Mouse (Mus musculus) retina, embryonic 14.5 days (tissue): Measurements from ENCODE around the gene Was.
"Not testable (repeated sequence)": the region's sequence is repeated elsewhere in the genome, so short reads cannot be mapped to it uniquely, and the experiment has no call there.

Experiments used
- DNase-seq: peaks from one replicate; pipeline ENCODE4 v3.0.0-alpha.2; 2015; ENCODE audit warnings: low spot score

Gene Was

GRCm38 (mm10) chrX:8090346-8090953 lies at the start of gene Was:
Was (minus strand) TSS chrX:8090498.
- DNase-seq, result no peak

- no peak for DNase-seq
Measured at GRCm38 (mm10) chrX:8139480-8139879, 49.2 kb upstream of the Was start.

- DNase-seq, result no peak
Measured at GRCm38 (mm10) chrX:8135886-8136285, 45.6 kb upstream of the Was start.

GRCm38 (mm10) chrX:8132017-8132976 lies 42.0 kb upstream of the Was start, which contains the start of gene Wdr13:
Wdr13 (minus strand) TSS chrX:8132892.
- peak; percentile 89 for DNase-seq

GRCm38 (mm10) chrX:8131393-8131792 lies 41.1 kb upstream of the Was start:
- no peak for DNase-seq

- DNase-seq, result no peak
Measured at GRCm38 (mm10) chrX:8125235-8125634, 34.9 kb upstream of the Was start.

- no peak for DNase-seq
Measured at GRCm38 (mm10) chrX:8123821-8124470, 33.6 kb upstream of the Was start.

GRCm38 (mm10) chrX:8117264-8117663 lies 27.0 kb upstream of the Was start:
- DNase-seq, result no peak

GRCm38 (mm10) chrX:8115275-8115674 lies 25.0 kb upstream of the Was start:
- no peak for DNase-seq

GRCm38 (mm10) chrX:8105019-8105418 lies 14.7 kb upstream of the Was start:
- no peak for DNase-seq

- no peak for DNase-seq
Measured at GRCm38 (mm10) chrX:8102213-8102668, 11.9 kb upstream of the Was start.

- DNase-seq, result peak; percentile 85
Measured at GRCm38 (mm10) chrX:8101017-8101416, 10.7 kb upstream of the Was start.

GRCm38 (mm10) chrX:8099435-8099834 lies 9.1 kb upstream of the Was start:
- DNase-seq, result no peak

- DNase-seq, result peak; percentile 95
Measured at GRCm38 (mm10) chrX:8096787-8097242, 6.5 kb upstream of the Was start.

- not testable (repeated sequence) for DNase-seq
Measured at GRCm38 (mm10) chrX:8096068-8096786, 5.9 kb upstream of the Was start.

- no peak for DNase-seq
Measured at GRCm38 (mm10) chrX:8095546-8095945, 5.2 kb upstream of the Was start.

GRCm38 (mm10) chrX:8090954-8091347 lies 653 bp upstream of the Was start:
- not testable (repeated sequence) for DNase-seq

GRCm38 (mm10) chrX:8089746-8090145 lies 552 bp downstream of the Was start:
- DNase-seq, result no peak

GRCm38 (mm10) chrX:8085611-8086010 lies 4.7 kb downstream of the Was start:
- no peak for DNase-seq

- no peak for DNase-seq
Measured at GRCm38 (mm10) chrX:8084771-8085259, 5.5 kb downstream of the Was start.

GRCm38 (mm10) chrX:8075104-8075503 lies 15.2 kb downstream of the Was start:
- no peak for DNase-seq
